Mouse (Mus musculus): ENCODE data around the gene Lmtk2.
A peak's percentile ranks its signal among the peaks of the same experiment; 100 is the strongest.

Lmtk2 gene

GRCm38 (mm10) chr5:144221305-144221704 is 121.1 kb downstream of the Lmtk2 start:
- peak in 1 of 2 experiments; percentile 13 for DNase-seq

GRCm38 (mm10) chr5:144222811-144223502 is 122.7 kb downstream of the Lmtk2 start:
- peak in 1 of 2 experiments; percentile 28 for DNase-seq

- peak; percentile 90 to 91 for DNase-seq
Observed at GRCm38 (mm10) chr5:144223503-144223862, 123.2 kb downstream of the Lmtk2 start, which contains the start of gene Tecpr1. TSS of gene Tecpr1 (minus strand) at chr5:144223615.

- no peak for DNase-seq
Observed at GRCm38 (mm10) chr5:144223899-144224816, 123.9 kb downstream of the Lmtk2 start.

- DNase-seq = no peak
Observed at GRCm38 (mm10) chr5:144226220-144226619, 126.0 kb downstream of the Lmtk2 start.

GRCm38 (mm10) chr5:144230216-144230615 is 130.0 kb downstream of the Lmtk2 start:
- DNase-seq = no peak

GRCm38 (mm10) chr5:144231410-144231809 is 131.2 kb downstream of the Lmtk2 start:
- no peak for DNase-seq

- DNase-seq = no peak
Observed at GRCm38 (mm10) chr5:144232531-144232930, 132.3 kb downstream of the Lmtk2 start.

GRCm38 (mm10) chr5:144234222-144234621 is 134.0 kb downstream of the Lmtk2 start:
- DNase-seq = no peak

- no peak for DNase-seq
Observed at GRCm38 (mm10) chr5:144234714-144235113, 134.5 kb downstream of the Lmtk2 start.
